Mouse (Mus musculus): ENCODE results near the gene Ptprg.

The Ptprg gene

DNA sequence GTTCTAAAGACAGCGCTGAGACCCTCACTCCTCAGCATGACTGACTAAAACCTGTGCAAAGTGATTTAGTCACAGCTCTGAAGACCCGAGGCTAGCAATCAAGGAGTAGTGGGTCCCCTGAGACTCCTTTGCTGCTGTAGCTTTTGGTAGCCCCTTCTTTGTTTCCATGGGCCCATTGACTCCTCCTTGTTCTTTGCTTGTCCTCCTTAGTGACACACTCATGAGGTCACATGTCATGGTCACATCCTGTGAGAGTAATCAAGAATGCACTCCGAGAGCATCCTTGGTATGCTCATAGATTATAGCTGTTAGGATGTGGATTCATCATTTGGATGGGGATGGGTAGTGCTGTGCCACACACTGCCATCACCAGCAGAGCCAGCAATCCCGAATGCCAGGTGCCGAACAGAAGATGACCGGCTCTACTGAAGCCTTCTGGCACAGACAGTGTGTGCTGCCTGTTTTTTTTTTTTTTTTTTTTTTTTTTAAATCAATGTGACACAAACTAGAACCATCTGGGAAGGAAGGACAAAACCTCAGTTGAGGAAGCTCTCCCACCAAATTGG, 64.9 kb downstream of the Ptprg start:
- DNase-seq (ENCODE audit: low read depth, low spot score) = no peak

DNA sequence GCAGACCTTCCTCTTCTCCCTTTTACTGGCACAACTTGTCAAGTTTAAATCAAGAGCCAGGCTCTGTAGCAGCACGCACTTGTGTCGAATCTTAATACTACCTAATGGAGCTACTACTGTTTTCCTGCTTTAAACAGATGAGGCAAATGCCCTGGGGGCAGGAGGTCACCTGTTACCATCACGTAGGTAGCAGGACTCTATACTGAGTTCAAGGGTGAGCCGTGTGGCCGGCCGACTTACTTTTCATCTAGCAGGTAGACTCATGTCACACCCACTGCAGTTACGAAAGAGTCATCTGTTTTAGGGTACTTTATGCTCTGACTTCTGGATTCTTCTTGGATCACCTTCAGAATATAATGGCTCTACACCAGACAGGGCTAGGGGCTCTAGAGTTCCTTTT, 66.3 kb downstream of the Ptprg start:
- DNase-seq (ENCODE audit: low read depth, low spot score) = no peak

DNA sequence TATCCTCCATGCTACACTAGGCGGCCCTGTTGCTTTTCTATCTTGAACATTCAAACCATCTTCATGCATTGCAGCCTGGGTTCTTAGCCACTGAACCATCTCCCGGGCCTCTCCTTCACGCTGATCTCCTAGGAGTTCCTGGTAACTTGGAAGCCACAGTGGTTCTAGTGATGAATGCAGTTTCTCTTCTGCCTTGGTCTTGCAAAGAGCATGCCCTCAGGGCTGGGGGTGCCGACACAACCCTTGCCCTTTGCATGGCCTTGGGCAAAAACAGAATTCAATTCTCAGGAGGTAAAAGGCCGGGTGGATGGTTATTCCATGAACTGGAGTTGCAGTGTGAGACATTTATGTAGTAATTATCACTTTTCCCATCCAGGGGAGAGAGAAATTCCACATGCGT, 67.0 kb downstream of the Ptprg start:
- DNase-seq (ENCODE audit: low read depth, low spot score) = no peak

DNA sequence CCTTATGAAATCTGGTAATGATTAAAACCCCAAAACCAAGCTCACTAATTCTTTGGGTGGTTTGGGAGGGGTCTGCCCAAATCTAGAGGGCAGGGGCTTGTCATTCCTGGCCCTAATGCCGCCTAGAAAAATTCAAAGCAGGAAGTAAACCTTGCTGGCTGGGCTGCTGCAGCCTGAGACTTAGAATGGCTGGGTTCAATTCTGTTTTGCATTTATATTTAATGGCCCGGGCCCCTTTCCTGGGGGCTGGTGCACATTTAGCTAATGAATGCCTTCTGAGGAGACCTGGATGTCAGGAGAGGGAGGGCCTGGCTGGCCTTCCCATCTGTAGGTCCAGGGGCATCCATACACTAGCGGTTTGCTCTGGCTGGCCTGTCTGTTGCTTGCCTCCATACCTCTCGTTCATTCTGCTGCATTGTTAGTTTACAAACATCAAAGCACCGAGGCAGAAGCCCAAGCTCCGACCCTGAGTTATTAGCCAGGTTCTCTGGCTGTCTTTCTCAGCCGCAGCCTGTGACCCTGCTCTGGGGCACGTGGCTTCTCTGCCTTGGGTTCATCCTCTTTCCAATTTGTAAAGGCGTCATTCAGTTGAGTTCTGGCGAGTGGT, 67.7 kb downstream of the Ptprg start:
- peak; percentile 54 for DNase-seq (ENCODE audit: low read depth, low spot score)

DNA sequence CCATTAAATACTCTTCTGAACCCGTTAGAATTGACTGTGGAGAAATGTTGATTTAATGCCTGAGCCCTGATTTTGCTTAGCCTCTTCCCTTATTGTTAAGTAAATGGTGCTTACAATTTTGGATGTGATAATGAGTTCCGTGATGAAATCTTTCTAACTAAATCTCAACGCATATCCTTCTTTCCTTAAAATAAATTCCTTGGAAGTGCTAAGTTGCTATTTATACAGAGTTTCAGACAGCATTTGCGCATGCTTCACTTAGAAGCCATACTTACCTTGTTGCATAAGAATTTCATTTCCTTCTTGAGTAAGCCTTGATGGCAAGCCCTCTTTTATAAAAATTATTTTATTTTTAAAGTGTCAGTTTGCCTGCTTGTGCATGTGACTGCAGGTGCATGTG, 70.2 kb downstream of the Ptprg start:
- DNase-seq (ENCODE audit: low read depth, low spot score) = no peak

DNA sequence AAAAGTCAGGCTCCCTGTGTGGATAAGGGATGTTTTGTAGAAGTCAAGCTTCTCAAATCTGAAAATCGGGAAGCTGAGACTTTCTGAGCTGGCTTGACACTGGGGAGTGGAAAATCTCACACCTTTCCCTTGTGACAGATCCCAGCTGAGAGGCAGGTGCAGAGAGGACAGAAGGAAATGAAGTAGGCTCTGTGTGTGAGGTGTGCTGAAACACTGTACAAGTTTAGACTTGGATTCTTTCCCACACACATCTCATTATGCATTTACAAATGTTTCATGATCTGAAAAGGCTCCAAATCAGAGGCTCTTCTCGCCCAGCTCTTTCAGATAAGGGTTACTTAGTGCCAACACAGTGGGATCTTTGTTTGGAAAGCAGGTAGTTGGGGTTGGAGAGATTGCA, 77.4 kb downstream of the Ptprg start:
- no peak for DNase-seq (ENCODE audit: low read depth, low spot score)

DNA sequence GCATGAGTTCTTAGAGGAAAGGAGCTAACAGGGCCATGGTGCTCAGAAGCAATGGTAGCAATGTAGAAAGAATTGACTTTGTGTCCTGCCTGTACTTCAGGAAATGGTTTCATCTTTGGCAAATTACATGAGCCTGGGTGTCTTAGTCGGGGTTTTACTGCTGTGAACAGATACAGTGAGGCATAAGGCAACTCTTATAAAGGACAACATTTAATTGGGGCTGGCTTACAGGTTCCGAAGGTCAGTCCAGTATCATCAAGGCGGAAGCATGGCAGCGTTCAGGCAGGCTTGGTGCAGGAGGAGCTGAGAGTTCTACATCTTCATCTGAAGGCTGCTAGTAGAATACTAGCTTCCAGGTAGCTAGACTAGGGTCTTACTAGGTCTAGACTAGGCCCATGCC, 78.2 kb downstream of the Ptprg start:
- no peak for DNase-seq (ENCODE audit: low read depth, low spot score)

DNA sequence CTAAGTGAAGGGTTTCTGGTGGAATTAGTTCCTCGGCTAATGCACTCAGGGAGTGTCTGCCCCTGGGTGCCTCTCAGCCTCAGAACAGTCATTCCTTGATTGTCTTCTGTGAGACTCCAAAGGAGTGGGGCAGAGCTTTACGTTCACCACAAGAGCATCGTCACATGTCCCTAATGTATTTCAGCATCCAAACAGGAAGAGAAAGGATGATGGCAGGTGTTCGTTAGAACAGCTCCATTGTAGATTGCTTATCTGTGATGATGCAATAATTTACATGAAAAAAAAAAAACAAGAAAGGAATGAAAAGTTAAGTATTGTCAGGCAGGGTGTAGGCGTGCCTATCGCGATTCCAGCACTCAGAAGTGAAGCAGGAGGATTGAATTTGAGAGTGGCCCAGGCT, 84.3 kb downstream of the Ptprg start:
- DNase-seq (ENCODE audit: low read depth, low spot score) = no peak

DNA sequence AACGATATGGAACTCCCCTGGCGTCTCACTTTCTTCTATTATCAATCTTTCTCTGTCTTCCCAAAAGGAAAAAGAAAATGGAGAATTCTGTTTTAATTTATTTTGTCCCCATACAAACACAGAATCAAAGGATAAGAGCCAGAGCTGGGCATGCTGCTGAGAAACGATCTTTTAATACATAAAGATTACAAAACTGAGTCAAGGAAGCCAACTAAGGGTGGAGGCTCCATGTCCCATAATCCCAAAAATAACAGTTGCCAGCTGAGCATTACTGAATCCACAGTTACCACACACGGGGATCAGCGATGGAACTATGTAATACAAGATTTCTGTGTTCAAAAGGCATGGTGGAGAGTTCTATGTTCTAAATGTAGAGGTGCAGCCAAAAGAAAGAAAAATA, 86.0 kb downstream of the Ptprg start:
- DNase-seq (ENCODE audit: low read depth, low spot score) = no peak

DNA sequence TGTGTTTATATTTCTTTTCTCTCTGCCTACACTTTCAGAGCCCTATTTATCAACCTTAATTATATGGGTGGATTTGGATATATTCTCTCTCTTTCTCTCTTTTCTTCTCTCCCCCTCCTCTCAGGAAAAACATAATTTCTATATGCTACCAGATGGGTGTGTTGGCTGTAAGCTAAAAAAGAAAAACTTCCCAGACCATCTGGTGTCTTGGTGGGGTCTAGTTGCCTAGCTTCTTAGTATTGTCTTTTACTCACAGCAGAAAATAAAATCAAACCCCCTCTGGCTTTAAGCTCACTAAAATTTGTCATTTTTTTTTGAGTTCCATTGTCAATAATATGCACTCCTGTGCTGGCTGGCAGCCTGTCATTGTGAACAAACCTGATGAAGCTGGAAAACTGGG, 87.0 kb downstream of the Ptprg start:
- DNase-seq (ENCODE audit: low read depth, low spot score) = no peak

DNA sequence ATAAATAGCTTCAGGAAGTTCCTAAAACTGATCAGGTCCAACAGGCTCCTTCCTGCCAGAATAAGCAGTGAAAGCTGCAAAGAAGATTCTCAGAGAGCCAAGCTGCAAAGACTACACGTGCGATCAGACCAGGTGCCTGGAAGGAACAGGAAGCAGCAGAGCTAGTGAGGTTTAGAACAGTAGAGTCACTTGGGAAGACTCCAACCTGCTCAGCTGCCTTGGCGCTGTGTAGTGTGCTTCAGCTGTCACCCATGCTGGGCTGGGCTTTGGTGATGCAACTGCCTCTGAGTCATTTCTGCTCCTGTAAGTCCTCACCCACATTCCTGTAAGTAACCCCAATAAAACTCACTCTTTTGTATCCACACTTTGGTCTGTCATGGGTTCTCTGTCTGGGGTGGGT, 87.7 kb downstream of the Ptprg start:
- no peak for DNase-seq (ENCODE audit: low read depth, low spot score)

DNA sequence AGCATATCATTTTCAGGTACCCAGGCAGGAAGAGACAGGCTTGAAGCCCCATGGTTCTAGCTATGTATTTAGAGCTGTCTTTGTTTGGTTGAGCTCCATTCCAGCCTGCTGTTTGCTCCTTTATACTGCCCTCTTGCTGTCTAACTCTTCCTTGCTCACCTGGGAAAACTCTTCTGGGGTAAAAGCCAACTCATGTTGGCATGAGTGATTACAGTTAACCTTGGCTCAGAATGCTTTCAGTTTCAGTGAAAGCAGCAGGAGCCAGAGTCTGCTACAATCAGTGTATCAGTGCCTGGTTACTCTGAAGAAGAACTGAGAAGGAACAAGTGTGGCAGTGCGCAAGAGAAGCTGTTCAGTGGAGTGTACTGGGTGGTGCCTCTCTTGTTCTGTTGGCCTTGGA, 89.6 kb downstream of the Ptprg start:
- DNase-seq (ENCODE audit: low read depth, low spot score) = no peak

DNA sequence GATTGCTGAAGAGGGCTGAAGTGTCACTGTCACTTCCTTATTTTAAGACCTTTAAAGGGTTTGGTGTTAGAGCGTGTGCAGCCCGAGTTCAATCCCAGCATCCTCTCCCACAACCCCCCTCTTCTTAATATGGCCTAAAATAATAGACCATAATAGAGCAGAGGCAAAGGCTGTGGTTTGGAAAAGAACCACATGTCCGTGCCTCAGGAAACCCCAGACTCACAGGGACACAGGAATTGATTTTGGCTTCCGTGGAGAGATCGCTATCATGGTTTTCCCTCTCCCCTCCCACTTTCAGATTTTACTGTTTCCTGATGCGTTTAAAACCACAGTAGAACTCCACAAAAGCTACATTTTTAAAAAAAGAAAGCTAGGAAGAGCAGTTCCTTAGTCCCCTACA, 104.0 kb downstream of the Ptprg start:
- no peak for DNase-seq (ENCODE audit: low read depth, low spot score)

DNA sequence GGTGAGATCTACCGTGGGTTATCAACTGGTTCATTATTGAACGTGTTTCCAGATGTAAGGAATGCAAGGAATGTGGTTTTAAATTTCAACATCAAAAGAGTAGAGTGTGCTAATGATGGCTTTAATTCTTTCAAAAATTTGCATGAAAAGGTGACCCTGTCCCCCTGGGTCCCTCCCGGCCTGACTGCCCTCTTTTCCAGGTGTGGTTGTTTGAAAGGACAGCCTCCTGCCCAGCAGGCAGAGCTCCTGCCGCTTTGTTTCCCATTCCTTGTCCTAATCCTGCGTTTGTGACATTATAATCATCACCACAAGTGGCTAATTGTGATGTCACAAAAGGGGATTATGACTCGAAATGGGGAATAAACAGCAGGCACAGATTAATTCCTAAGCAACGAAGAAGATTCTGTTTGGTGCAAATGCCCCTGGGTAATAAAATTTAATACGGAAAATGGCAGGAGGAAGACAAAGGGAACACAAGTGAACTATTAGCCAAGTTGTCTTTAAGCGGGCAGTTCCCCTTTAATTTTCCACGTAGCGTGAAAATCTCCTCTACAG, 110.4 kb downstream of the Ptprg start:
- no peak for DNase-seq (ENCODE audit: low read depth, low spot score)

DNA sequence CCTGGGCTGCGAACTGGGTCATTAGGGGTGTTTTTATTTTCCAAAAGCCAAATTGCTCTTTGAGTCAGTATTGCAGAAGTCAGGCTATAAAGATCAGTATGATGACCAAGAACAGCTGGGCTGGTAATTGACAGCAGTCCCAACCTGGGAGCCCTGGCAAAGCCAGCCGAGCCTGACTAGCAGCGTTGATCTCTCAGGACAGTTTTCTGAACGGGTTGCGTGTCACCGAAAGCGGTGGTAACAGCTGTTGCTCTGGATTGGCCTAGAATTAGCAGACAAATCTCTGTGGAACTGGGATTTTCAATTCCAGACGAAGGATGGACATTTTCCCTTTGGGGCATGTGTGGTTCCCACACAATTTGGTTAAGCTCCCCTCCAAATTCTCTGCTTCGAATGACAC, 111.0 kb downstream of the Ptprg start:
- DNase-seq (ENCODE audit: low read depth, low spot score) = peak; percentile 55

DNA sequence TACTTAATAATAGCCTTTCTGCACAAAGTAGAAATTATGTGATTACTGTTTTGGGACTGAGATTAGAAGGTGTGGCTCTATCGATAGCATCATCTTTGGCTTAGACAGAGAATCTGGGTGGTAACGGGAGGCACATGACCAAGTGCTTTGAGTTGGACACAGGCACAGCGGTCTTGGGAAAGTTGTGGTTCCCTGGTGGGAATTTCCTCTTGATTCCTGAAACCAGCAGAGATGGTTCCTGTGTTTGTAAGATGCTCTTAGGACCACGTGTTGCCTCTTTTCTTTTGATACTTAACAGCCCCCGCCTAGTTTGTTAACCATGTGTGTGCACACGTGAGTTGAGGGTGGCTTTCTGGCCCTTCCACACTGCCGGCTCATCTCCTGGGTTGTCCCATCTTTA, 111.7 kb downstream of the Ptprg start:
- DNase-seq (ENCODE audit: low read depth, low spot score) = no peak

DNA sequence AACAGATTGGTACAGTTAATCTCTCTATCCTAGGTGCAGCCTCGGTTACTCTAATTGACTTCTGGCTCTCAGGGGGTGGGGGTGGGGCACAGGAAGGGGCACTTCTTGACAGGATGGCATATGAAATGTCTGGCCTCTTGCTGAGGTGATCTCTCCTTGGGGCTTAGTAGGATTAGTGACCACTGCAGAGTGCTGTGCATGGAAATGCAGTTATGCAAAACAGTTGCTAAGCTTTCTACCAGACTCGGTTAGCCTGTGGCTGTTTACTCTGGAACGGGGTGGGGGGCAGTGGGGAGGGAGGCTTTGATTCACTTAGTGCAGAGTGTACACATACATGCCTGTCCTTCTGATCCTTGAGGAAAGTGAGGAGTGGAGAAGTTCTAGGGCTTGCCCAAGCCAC, 114.4 kb downstream of the Ptprg start:
- DNase-seq (ENCODE audit: low read depth, low spot score) = no peak

DNA sequence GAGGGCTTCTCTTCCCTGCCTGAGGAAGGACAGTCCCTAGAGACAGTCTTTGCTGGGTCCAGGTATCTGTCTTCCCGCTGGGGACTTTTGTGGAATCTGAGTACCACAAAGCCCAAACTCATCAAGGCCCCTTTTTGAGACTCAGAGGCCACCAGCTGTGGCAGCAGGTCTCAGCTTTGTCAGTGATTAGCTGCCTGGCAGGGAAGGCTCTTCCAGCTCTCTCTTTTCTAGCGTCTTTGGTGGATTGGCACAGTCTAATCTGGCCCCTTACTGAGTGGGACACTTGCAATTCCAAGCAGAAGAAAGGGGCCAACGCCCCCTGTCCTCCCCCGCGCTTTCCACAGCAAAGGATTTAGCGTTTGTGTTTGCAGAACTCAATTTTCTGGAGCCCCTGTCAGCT, 117.5 kb downstream of the Ptprg start:
- no peak for DNase-seq (ENCODE audit: low read depth, low spot score)

DNA sequence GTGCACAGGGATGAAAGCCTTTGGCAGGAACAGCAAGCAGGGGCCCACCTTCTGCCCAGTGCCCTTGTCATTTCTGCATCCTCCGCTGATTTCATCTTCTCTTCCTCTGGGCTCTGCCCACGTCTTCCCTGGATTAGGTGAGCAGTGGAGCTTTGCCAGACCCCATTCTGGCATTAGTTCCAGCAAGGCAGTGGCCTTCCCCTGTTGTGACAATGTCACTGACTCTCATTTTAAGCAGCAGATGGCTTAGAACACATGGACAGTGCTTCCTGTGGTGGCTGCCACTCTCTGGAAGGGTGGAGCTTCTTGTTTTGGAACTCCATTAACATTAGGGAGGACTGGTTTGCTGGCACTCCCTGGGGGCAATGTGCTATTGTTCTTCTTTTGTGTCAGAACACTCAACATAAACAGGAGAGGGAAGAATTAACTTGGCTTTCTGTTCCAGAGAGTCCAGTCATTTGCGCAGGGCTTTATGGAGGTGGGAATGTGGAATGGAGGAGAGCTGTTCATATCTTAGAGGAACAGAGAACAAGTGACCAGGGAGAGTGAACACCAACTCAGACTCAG, 119.7 kb downstream of the Ptprg start:
- DNase-seq (ENCODE audit: low read depth, low spot score) = no peak

DNA sequence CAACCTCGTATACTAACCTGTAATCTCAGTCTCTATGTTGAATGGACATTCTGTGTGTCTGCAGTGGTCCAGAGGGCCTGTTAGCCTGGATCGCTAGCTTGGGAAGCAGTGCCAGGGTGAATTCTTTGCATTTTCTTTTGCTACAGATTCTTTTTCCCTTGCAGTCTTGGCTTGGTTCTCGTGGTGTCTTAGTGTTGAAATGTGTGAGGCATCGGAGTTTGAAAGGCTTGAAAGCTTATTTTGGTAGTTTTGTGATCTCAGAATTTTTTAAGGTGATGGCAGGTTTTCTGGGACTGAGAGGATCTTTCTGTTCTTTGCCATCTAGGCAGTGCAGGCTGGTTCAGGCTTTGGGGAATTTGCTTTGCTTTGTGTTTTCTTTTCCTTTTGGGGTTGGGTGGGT, 124.9 kb downstream of the Ptprg start:
- DNase-seq (ENCODE audit: low read depth, low spot score) = no peak

DNA sequence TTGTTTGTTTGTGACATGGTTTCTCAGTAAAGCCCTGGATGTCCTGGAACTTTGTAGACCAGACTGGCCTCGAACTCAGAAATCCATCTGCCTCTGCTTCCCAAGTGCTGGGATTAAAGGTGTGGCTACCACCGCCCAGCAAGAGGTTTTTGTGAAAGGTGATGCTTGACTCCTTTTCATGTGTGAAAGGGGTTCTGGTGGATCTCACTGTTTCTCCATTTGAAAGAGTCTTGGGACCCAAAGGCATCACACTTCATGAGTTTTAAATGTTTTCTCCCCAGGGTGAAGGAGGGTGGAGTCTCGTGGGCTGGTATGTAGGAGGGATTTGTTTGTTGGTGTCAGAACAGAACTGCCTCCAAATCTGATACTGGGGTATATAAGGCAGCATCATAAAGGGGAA, 126.4 kb downstream of the Ptprg start:
- no peak for DNase-seq (ENCODE audit: low read depth, low spot score)

DNA sequence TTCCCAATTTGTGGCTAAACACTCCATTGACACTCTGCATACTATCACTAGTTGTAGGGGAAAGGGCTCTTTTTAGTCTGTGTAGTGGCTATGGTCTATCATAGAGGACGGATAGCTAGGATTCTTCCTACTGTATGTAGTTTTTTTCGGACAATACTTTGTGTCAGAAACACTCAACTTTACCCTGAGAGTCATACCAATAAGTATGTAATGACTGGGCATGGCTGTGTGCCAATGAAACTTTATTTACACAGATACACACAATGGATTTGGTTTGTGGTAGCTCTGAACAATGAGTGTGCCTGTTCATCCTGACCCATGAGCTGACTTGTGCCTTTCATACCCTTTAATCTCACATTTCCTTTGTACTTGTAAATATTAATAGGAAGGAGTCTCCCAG, 127.3 kb downstream of the Ptprg start:
- no peak for DNase-seq (ENCODE audit: low read depth, low spot score)

DNA sequence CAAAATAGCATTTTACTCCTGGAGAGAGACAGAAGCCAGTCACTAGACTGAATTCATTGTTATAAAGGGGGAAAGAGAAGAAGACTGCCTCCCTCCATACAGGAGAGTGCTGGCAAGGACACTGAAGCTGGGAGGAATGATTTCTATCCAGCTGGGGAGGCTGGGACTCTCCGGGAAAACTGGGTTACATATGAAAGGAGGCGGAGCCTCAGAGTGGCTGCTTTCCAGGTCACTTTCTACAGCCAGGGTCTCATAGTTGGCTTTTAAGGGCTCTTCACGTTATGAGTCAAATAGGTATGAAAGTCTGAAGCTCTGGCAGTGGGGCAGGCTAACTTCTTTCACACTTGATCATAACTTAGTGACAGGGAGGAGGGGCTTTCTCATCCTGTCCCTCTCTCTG, 129.1 kb downstream of the Ptprg start:
- no peak for DNase-seq (ENCODE audit: low read depth, low spot score)
